Mouse (Mus musculus) cortical plate, adult 2 months (tissue): ENCODE measurements at regions not wholly inside any gene's neighbourhood (a gene's known extent, or its start where the extent isn't known, plus 50 kb on each side); places are given as distances from the start of the nearest gene placed in this dataset.

ENCODE experiments used
- H3K27ac ChIP-seq: fragments of 200-500 bp; 2 replicates; pipeline ENCODE4 v1.5.1; 2012; ENCODE audit warnings: low read length, control low read depth, inconsistent platforms; ENCODE audit not compliant: insufficient read depth
- H3K4me1 ChIP-seq: fragments of 200-500 bp; 2 replicates; pipeline ENCODE4 v1.6.1; 2011; ENCODE audit warnings: low read length; ENCODE audit not compliant: control insufficient read depth, insufficient read depth
- H3K4me3 ChIP-seq: fragments of 200-500 bp; 2 replicates; pipeline ENCODE4 v1.5.1; 2011; ENCODE audit warnings: mild to moderate bottlenecking, low read length, control low read depth; ENCODE audit not compliant: insufficient read depth
- CTCF ChIP-seq: fragments of 200-500 bp; IDR thresholded peaks from 2 replicates; pipeline ENCODE4 v1.5.1; 2011; ENCODE audit warnings: mild to moderate bottlenecking, control low read depth, low read length; ENCODE audit not compliant: insufficient read depth; ENCODE audit errors: extremely low read depth
- POLR2A ChIP-seq: fragments of 200-500 bp; IDR thresholded peaks from 2 replicates; pipeline ENCODE4 v1.6.1; 2011; ENCODE audit warnings: mild to moderate bottlenecking, low read length, control low read depth; ENCODE audit not compliant: insufficient read depth; ENCODE audit errors: extremely low read depth

GRCm38 (mm10) chr3:9346857-9347445 is 262.9 kb downstream of the Zfp704 start:
- H3K4me3 ChIP-seq, result peak overlapping the region; percentile 36
- no peak for TF ChIP-seq CTCF
- no peak for TF ChIP-seq POLR2A
- H3K27ac ChIP-seq, result no peak overlapping the region
- H3K4me1 ChIP-seq, result no peaks in the 10 kb centered on the region; the same call in 1 of the 2 replicates

- no peak for TF ChIP-seq CTCF
- TF ChIP-seq POLR2A, result no peak
- no peaks in the 10 kb centered on the region; the same call in 1 of the 2 replicates for H3K4me1 ChIP-seq
- peak overlapping the region; percentile 36; the same call in 1 of the 2 replicates for H3K4me3 ChIP-seq
- H3K27ac ChIP-seq, result no peak overlapping the region
These were observed 263.5 kb downstream of the Zfp704 start for GRCm38 (mm10) chr3:9346356-9346755.

GRCm38 (mm10) chr3:9345885-9346284 is 264.0 kb downstream of the Zfp704 start:
- Histone ChIP-seq H3K4me1 (no peaks in the 10 kb centered on the region; the same call in 1 of the 2 replicates), H3K27ac (no peak overlapping the region), H3K4me3 (no peak overlapping the region; the same call in 1 of the 2 replicates)
- no peak for TF ChIP-seq CTCF
- no peak for TF ChIP-seq POLR2A

- Histone ChIP-seq H3K27ac (no peak overlapping the region), H3K4me3 (no peak overlapping the region), H3K4me1 (no peaks in the 10 kb centered on the region; the same call in 1 of the 2 replicates)
- TF ChIP-seq POLR2A (no peak), CTCF (no peak)
These were observed 266.3 kb downstream of the Zfp704 start for GRCm38 (mm10) chr3:9343586-9343985.

- TF ChIP-seq CTCF, result no peak
- no peak for TF ChIP-seq POLR2A
- no peak overlapping the region for H3K27ac ChIP-seq
These were observed 267.7 kb downstream of the Zfp704 start for GRCm38 (mm10) chr3:9342167-9342566.

GRCm38 (mm10) chr3:9341657-9342056 is 268.2 kb downstream of the Zfp704 start:
- H3K4me1 ChIP-seq, result no peaks in the 10 kb centered on the region; the same call in 1 of the 2 replicates
- H3K4me3 ChIP-seq, result no peak overlapping the region
- no peak for TF ChIP-seq POLR2A
- no peak for TF ChIP-seq CTCF
- H3K27ac ChIP-seq, result no peak overlapping the region

More at GRCm38 (mm10) chr3:9342167-9342566, 267.7 kb downstream of the Zfp704 start:
- H3K4me3 ChIP-seq, result no peak overlapping the region
- no peaks in the 10 kb centered on the region; the same call in 1 of the 2 replicates for H3K4me1 ChIP-seq

GRCm38 (mm10) chr3:9341244-9341643 is 268.6 kb downstream of the Zfp704 start:
- H3K4me3 ChIP-seq, result no peak overlapping the region; the same call in 1 of the 2 replicates
- TF ChIP-seq POLR2A (no peak), CTCF (no peak)
- H3K27ac ChIP-seq, result no peak overlapping the region
- no peaks in the 10 kb centered on the region; the same call in 1 of the 2 replicates for H3K4me1 ChIP-seq

GRCm38 (mm10) chr3:9340788-9341187 is 269.1 kb downstream of the Zfp704 start:
- H3K4me3 ChIP-seq, result peak overlapping the region; percentile 30
- no peaks in the 10 kb centered on the region for H3K4me1 ChIP-seq
- TF ChIP-seq CTCF (no peak), POLR2A (no peak)
- no peak overlapping the region for H3K27ac ChIP-seq

GRCm38 (mm10) chr3:9340344-9340743 is 269.5 kb downstream of the Zfp704 start:
- TF ChIP-seq POLR2A, result no peak
- TF ChIP-seq CTCF, result no peak
- Histone ChIP-seq H3K27ac (no peak overlapping the region), H3K4me3 (peak overlapping the region; percentile 30), H3K4me1 (no peaks in the 10 kb centered on the region)

GRCm38 (mm10) chr3:9339669-9340068 is 270.2 kb downstream of the Zfp704 start:
- H3K4me1 ChIP-seq, result no peaks in the 10 kb centered on the region
- H3K27ac ChIP-seq, result no peak overlapping the region
- H3K4me3 ChIP-seq, result no peak overlapping the region
- TF ChIP-seq CTCF (no peak), POLR2A (no peak)

GRCm38 (mm10) chr3:9335580-9335979 is 274.3 kb downstream of the Zfp704 start:
- Histone ChIP-seq H3K4me1 (0 out of 2 replicates have a peak, but pooled peaks cover 1% of the 10 kb centered on the region), H3K27ac (no peak overlapping the region), H3K4me3 (no peak overlapping the region)
- no peak for TF ChIP-seq CTCF
- no peak for TF ChIP-seq POLR2A
